ENCODE assay signal across 19 mouse cellular contexts in the genomic region with DNA sequence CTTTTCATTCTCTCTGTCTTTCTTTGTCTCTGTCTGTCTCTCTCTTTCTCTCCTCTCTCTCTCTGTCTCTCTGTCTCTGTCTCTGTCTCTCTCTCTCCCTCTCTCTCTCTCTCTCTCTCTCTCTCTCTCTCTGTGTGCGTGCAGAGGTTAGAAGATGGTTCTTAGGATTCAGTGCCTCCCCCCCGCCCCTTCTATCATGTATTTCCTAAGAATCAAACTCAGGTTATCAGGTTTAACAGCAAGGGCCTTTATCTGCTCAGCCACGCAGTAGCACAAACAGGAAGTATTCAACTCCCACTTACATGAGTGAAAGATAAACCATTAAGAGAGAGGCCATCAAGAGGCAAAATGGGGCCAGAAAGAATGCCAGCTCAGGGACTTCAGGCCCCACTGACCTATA.
A peak's percentile ranks its signal among the peaks of the same experiment; 100 is the strongest.
DNase-seq lines count a peak whose midpoint lies in the region; ATAC-seq lines count a peak whose summit lies in the region.
"Had no signal": no experiment of that assay in that cellular context is flagged by ENCODE, and none has a peak within 500 bp of the region (broad histone marks: within the 10 kb centered on the region; RNA-seq: fewer than 3 reads in every experiment).

No protein-coding gene starts in this region.

- ATAC-seq in erythroblast, adult 5-6 weeks (replicated peaks; ENCODE audit: low FRiP score, poor library complexity, severe bottlenecking), result 0 out of 2 replicates have a peak, but pooled peaks have one; percentile 25
- ATAC-seq in liver, embryonic 13.5 days (ENCODE audit: low read depth), result peak; percentile 90
- ATAC-seq: forebrain, embryonic 16.5 days; intestine, embryonic 15.5 days; midbrain, embryonic 16.5 days had no signal

- 20% methylated on average over 3 of the region's 3 CpGs for WGBS in liver, embryonic 13.5 days (ENCODE audit: insufficient replicate concordance)

- 0 out of 2 replicates have a peak overlapping the region, but pooled peaks have one; percentile 14 for H3K4me2 ChIP-seq in liver, embryonic 13.5 days
- H3K4me2 ChIP-seq: heart, embryonic 13.5 days; hindbrain, embryonic 13.5 days; intestine, embryonic 15.5 days had no signal

- no peaks in the 10 kb centered on the region for H3K9me3 ChIP-seq in liver, embryonic 13.5 days (replicated peaks)
- H3K9me3 ChIP-seq: heart, embryonic 13.5 days; hindbrain, embryonic 13.5 days; intestine, embryonic 15.5 days had no signal

- H3K27ac ChIP-seq in liver, embryonic 13.5 days, result peak overlapping the region; percentile 53
- H3K27ac ChIP-seq: heart, embryonic 13.5 days; hindbrain, embryonic 13.5 days; intestine, embryonic 15.5 days had no signal

- H3K4me1 ChIP-seq in liver, embryonic 13.5 days (replicated peaks), result peaks cover 30% of the 10 kb centered on the region
- H3K4me1 ChIP-seq: hindbrain, embryonic 13.5 days; intestine, embryonic 15.5 days had no signal

- H3K4me3 ChIP-seq in liver, embryonic 13.5 days (replicated peaks), result no peak overlapping the region
- H3K4me3 ChIP-seq: erythroblast, embryonic 14.5 days; heart, embryonic 13.5 days; hindbrain, embryonic 13.5 days; intestine, embryonic 15.5 days had no signal

- no peaks in the 10 kb centered on the region for H3K36me3 ChIP-seq in liver, embryonic 13.5 days
- H3K36me3 ChIP-seq: heart, embryonic 13.5 days; hindbrain, embryonic 13.5 days; intestine, embryonic 15.5 days had no signal

- peak; percentile 74 for DNase-seq in MEL-GATA-1-ER (ENCODE audit: extremely low read depth, low read depth)
- DNase-seq in liver, embryonic 13.5 days, result peak; percentile 38
- peak; percentile 37 for DNase-seq in naive thymus-derived CD4-positive, alpha-beta T cell, adult 2 months (ENCODE audit: low read depth)
- DNase-seq in layer of hippocampus, postnatal 25 days (ENCODE audit: extremely low spot score in 1 of 2, low spot score in 1 of 2), result no peak
- no peak for DNase-seq in frontal cortex, postnatal 10 days (ENCODE audit: low spot score in 2 of 2)
- DNase-seq in spleen, adult 12 weeks (ENCODE audit: low spot score), result no peak
- DNase-seq: cerebellum, adult 8-10 months; kidney, adult 9 months; kidney, postnatal 36 days; lung, adult 2 months; right cerebral cortex, adult 18-20 months had no signal

- no peak overlapping the region for H3K9ac ChIP-seq in liver, embryonic 13.5 days
- H3K9ac ChIP-seq: heart, embryonic 13.5 days; hindbrain, embryonic 13.5 days; intestine, embryonic 15.5 days had no signal

- no peaks in the 10 kb centered on the region for H3K27me3 ChIP-seq in liver, embryonic 13.5 days
- H3K27me3 ChIP-seq: CH12.LX; hindbrain, embryonic 13.5 days; intestine, embryonic 15.5 days had no signal

Comparison
In these comparisons a context has a peak if more than half of its experiments do, and no peak if none do; other contexts are left out.
1. DNase-seq: peak in MEL-GATA-1-ER (single experiment), liver, embryonic 13.5 days (single experiment) and naive thymus-derived CD4-positive, alpha-beta T cell, adult 2 months (single experiment); none in layer of hippocampus, postnatal 25 days (0 of 2), frontal cortex, postnatal 10 days (0 of 2) and spleen, adult 12 weeks (single experiment).